Mouse (Mus musculus) megakaryocyte, embryonic 14.5 days (primary cell): ENCODE data around the gene Sds. TPM values are rescaled to one million over a fixed set of nuclear protein-coding genes. Genes with fewer than 3 reads are reported as not detected.

Experiments used
- H3K27me3 ChIP-seq: replicated peaks from 2 replicates; pipeline ENCODE3; 2012; ENCODE audit warnings: inconsistent platforms
- H3K36me3 ChIP-seq: replicated peaks from 2 replicates; pipeline ENCODE3; 2012; ENCODE audit warnings: low read length, inconsistent platforms, mixed read lengths
- H3K4me1 ChIP-seq: 2 replicates; pipeline ENCODE4 v1.6.1; 2012; ENCODE audit warnings: inconsistent platforms
- H3K4me3 ChIP-seq: replicated peaks from 2 replicates; pipeline ENCODE3; 2012; ENCODE audit warnings: moderate library complexity, mild to moderate bottlenecking, inconsistent platforms
- H3K9me3 ChIP-seq: 2 replicates; pipeline ENCODE4 v1.6.1; 2012; ENCODE audit warnings: inconsistent platforms
- FLI1 ChIP-seq: IDR thresholded peaks from 2 replicates; pipeline ENCODE4 v1.6.1; 2012; ENCODE audit warnings: low read length, inconsistent platforms, mixed read lengths
- GATA1 ChIP-seq: IDR thresholded peaks from 3 replicates; pipeline ENCODE4 v1.6.1; 2012; ENCODE audit warnings: mixed read lengths, low read length, inconsistent platforms, borderline replicate concordance
- polyA plus RNA-seq: library from polyadenylated mRNA; stranded (reverse); fragments of >175 nt; gene quantifications from 2 replicates; pipeline ENCODE4 v1.2.3, GENCODE M21; 2012; ENCODE audit warnings: low replicate concordance; ENCODE audit not compliant: insufficient read depth

Sds gene
- polyA plus RNA-seq, 1 experiment = not detected

- peaks cover 90% of the 10 kb centered on the region for H3K27me3 ChIP-seq
- H3K4me3 ChIP-seq = peak overlapping the region; percentile 82
Measured at GRCm38 (mm10) chr5:120439887-120440670, 36.2 kb upstream of the Sds start.

GRCm38 (mm10) chr5:120440733-120441132, 35.6 kb upstream of the Sds start:
- peak overlapping the region; percentile 76 for H3K4me3 ChIP-seq
- H3K36me3 ChIP-seq = no peaks in the 10 kb centered on the region
- peaks cover 32% of the 10 kb centered on the region for H3K4me1 ChIP-seq
- no peaks in the 10 kb centered on the region for H3K9me3 ChIP-seq
- H3K27me3 ChIP-seq = peaks cover 90% of the 10 kb centered on the region
- TF ChIP-seq FLI1 (no peak), GATA1 (no peak)

More at GRCm38 (mm10) chr5:120439887-120440670, 36.2 kb upstream of the Sds start:
- Histone ChIP-seq H3K36me3 (no peaks in the 10 kb centered on the region), H3K9me3 (no peaks in the 10 kb centered on the region), H3K4me1 (peaks cover 37% of the 10 kb centered on the region)
- TF ChIP-seq GATA1 (no peak), FLI1 (no peak)

- TF ChIP-seq GATA1 = no peak
- TF ChIP-seq FLI1 = no peak
- peaks cover 8% of the 10 kb centered on the region for H3K4me1 ChIP-seq
- H3K4me3 ChIP-seq = no peak overlapping the region
- H3K36me3 ChIP-seq = no peaks in the 10 kb centered on the region
- peaks cover 4% of the 10 kb centered on the region; the same call in 1 of the 2 replicates for H3K9me3 ChIP-seq
- H3K27me3 ChIP-seq = peaks cover 75% of the 10 kb centered on the region
Measured at GRCm38 (mm10) chr5:120447305-120447704, 29.0 kb upstream of the Sds start.

GRCm38 (mm10) chr5:120454756-120455337, 21.5 kb upstream of the Sds start:
- no peak overlapping the region for H3K4me3 ChIP-seq
- no peaks in the 10 kb centered on the region for H3K9me3 ChIP-seq
- no peak for TF ChIP-seq FLI1
- TF ChIP-seq GATA1 = no peak
- H3K36me3 ChIP-seq = no peaks in the 10 kb centered on the region
- peaks cover 9% of the 10 kb centered on the region for H3K4me1 ChIP-seq
- H3K27me3 ChIP-seq = peaks cover 77% of the 10 kb centered on the region

GRCm38 (mm10) chr5:120456253-120456652, 20.1 kb upstream of the Sds start:
- TF ChIP-seq GATA1 = no peak
- no peak for TF ChIP-seq FLI1
- peaks cover 9% of the 10 kb centered on the region for H3K4me1 ChIP-seq
- H3K27me3 ChIP-seq = peaks cover 80% of the 10 kb centered on the region
- H3K36me3 ChIP-seq = no peaks in the 10 kb centered on the region
- H3K9me3 ChIP-seq = no peaks in the 10 kb centered on the region
- no peak overlapping the region for H3K4me3 ChIP-seq

GRCm38 (mm10) chr5:120456841-120457554, 19.3 kb upstream of the Sds start:
- Histone ChIP-seq H3K27me3 (peaks cover 83% of the 10 kb centered on the region), H3K36me3 (no peaks in the 10 kb centered on the region), H3K4me3 (no peak overlapping the region), H3K4me1 (peaks cover 9% of the 10 kb centered on the region), H3K9me3 (no peaks in the 10 kb centered on the region)
- TF ChIP-seq GATA1 (no peak), FLI1 (no peak)

GRCm38 (mm10) chr5:120457628-120458027, 18.7 kb upstream of the Sds start:
- no peak for TF ChIP-seq GATA1
- no peak for TF ChIP-seq FLI1
- H3K4me1 ChIP-seq = peaks cover 9% of the 10 kb centered on the region
- no peaks in the 10 kb centered on the region for H3K36me3 ChIP-seq
- H3K9me3 ChIP-seq = no peaks in the 10 kb centered on the region
- H3K27me3 ChIP-seq = peaks cover 88% of the 10 kb centered on the region
- H3K4me3 ChIP-seq = peak overlapping the region; percentile 65

GRCm38 (mm10) chr5:120459133-120459532, 17.2 kb upstream of the Sds start:
- H3K27me3 ChIP-seq = peaks cover 88% of the 10 kb centered on the region
- H3K4me3 ChIP-seq = no peak overlapping the region
- TF ChIP-seq GATA1 (no peak), FLI1 (no peak)
- peaks cover 9% of the 10 kb centered on the region for H3K4me1 ChIP-seq
- H3K9me3 ChIP-seq = peaks cover 4% of the 10 kb centered on the region
- H3K36me3 ChIP-seq = no peaks in the 10 kb centered on the region

GRCm38 (mm10) chr5:120461902-120462301, 14.4 kb upstream of the Sds start:
- no peak for TF ChIP-seq GATA1
- no peak for TF ChIP-seq FLI1
- Histone ChIP-seq H3K4me1 (peaks cover 26% of the 10 kb centered on the region), H3K9me3 (peaks cover 9% of the 10 kb centered on the region), H3K4me3 (no peak overlapping the region), H3K27me3 (peaks cover 63% of the 10 kb centered on the region), H3K36me3 (no peaks in the 10 kb centered on the region)

- Histone ChIP-seq H3K27me3 (peaks cover 58% of the 10 kb centered on the region), H3K4me3 (no peak overlapping the region), H3K4me1 (peaks cover 24% of the 10 kb centered on the region), H3K36me3 (no peaks in the 10 kb centered on the region), H3K9me3 (peaks cover 23% of the 10 kb centered on the region)
- no peak for TF ChIP-seq FLI1
- no peak for TF ChIP-seq GATA1
Measured at GRCm38 (mm10) chr5:120464321-120464720, 12.0 kb upstream of the Sds start.
